Mouse (Mus musculus): ENCODE measurements around the gene Gm13289.
"Not testable (repeated sequence)": the region's sequence is repeated elsewhere in the genome, so short reads cannot be mapped to it uniquely, and the experiment has no call there.

Gm13289 gene

GRCm38 (mm10) chr4:88776622-88777021 is at the start of gene Gm13289:
TSS of gene Gm13289 (plus strand) at chr4:88776922.
- not testable (repeated sequence) for DNase-seq (ENCODE audit: low spot score)

- no peak for DNase-seq (ENCODE audit: low spot score)
These were observed 49.4 kb upstream of the Gm13289 start for GRCm38 (mm10) chr4:88727324-88727723.

GRCm38 (mm10) chr4:88738480-88738879 is 38.2 kb upstream of the Gm13289 start:
- DNase-seq (ENCODE audit: low spot score), result no peak

- DNase-seq (ENCODE audit: low spot score), result no peak
These were observed 37.7 kb upstream of the Gm13289 start for GRCm38 (mm10) chr4:88739036-88739435.

- no peak for DNase-seq (ENCODE audit: low spot score)
These were observed 35.3 kb upstream of the Gm13289 start for GRCm38 (mm10) chr4:88741426-88741825.

GRCm38 (mm10) chr4:88742771-88743371 is 33.9 kb upstream of the Gm13289 start:
- no peak for DNase-seq (ENCODE audit: low spot score)

- no peak for DNase-seq (ENCODE audit: low spot score)
These were observed 32.5 kb upstream of the Gm13289 start for GRCm38 (mm10) chr4:88744207-88744606.

- DNase-seq (ENCODE audit: low spot score), result no peak
These were observed 26.8 kb upstream of the Gm13289 start for GRCm38 (mm10) chr4:88749926-88750325.

GRCm38 (mm10) chr4:88754818-88755340 is 21.8 kb upstream of the Gm13289 start, which contains the start of gene Gm13271:
TSS of gene Gm13271 (plus strand) at chr4:88754868.
- peak; percentile 72 for DNase-seq (ENCODE audit: low spot score)

- DNase-seq (ENCODE audit: low spot score), result not testable (repeated sequence)
These were observed 19.9 kb upstream of the Gm13289 start for GRCm38 (mm10) chr4:88756581-88757513.

GRCm38 (mm10) chr4:88757628-88758031 is 19.1 kb upstream of the Gm13289 start:
- peak; percentile 88 for DNase-seq (ENCODE audit: low spot score)

GRCm38 (mm10) chr4:88758751-88759150 is 18.0 kb upstream of the Gm13289 start:
- DNase-seq (ENCODE audit: low spot score), result not testable (repeated sequence)

- peak; percentile 41 for DNase-seq (ENCODE audit: low spot score)
These were observed 17.0 kb upstream of the Gm13289 start, which contains the start of gene Gm13283 for GRCm38 (mm10) chr4:88759610-88760268. TSS of gene Gm13283 (plus strand) at chr4:88760119.

- not testable (repeated sequence) for DNase-seq (ENCODE audit: low spot score)
These were observed 16.3 kb upstream of the Gm13289 start for GRCm38 (mm10) chr4:88760431-88760830.

- peak; percentile 76 for DNase-seq (ENCODE audit: low spot score)
These were observed 14.9 kb upstream of the Gm13289 start for GRCm38 (mm10) chr4:88761776-88762175.

- not testable (repeated sequence) for DNase-seq (ENCODE audit: low spot score)
These were observed 14.4 kb upstream of the Gm13289 start for GRCm38 (mm10) chr4:88762341-88762740.

- not testable (repeated sequence) for DNase-seq (ENCODE audit: low spot score)
These were observed 13.2 kb upstream of the Gm13289 start for GRCm38 (mm10) chr4:88763384-88764018.

GRCm38 (mm10) chr4:88773534-88773933 is 3.2 kb upstream of the Gm13289 start, which contains the start of gene Gm13290:
TSS of gene Gm13290 (plus strand) at chr4:88773834.
- not testable (repeated sequence) for DNase-seq (ENCODE audit: low spot score)

- not testable (repeated sequence) for DNase-seq (ENCODE audit: low spot score)
These were observed 2.8 kb downstream of the Gm13289 start, which contains the start of gene Gm13272 for GRCm38 (mm10) chr4:88779550-88779949. TSS of gene Gm13272 (plus strand) at chr4:88779850.

- DNase-seq (ENCODE audit: low spot score), result not testable (repeated sequence)
These were observed 3.6 kb downstream of the Gm13289 start for GRCm38 (mm10) chr4:88780320-88780719.

GRCm38 (mm10) chr4:88781831-88782230 is 5.1 kb downstream of the Gm13289 start, which contains the start of gene Ifnz:
TSS of gene Ifnz (plus strand) at chr4:88782131.
- not testable (repeated sequence) for DNase-seq (ENCODE audit: low spot score)
